Mouse (Mus musculus) small intestine, adult 2 months (tissue): ENCODE data around the gene Runx1.

Experiments used
- CTCF ChIP-seq: fragments of 200-500 bp; IDR thresholded peaks from 2 replicates; pipeline ENCODE4 v1.5.1; 2012; ENCODE audit warnings: low read depth, mild to moderate bottlenecking, control low read depth, inconsistent platforms, low read length, moderate library complexity, mixed read lengths; ENCODE audit not compliant: insufficient replicate concordance, insufficient read length; ENCODE audit errors: extremely low read depth
- POLR2A ChIP-seq: fragments of 200-500 bp; IDR thresholded peaks from 2 replicates; pipeline ENCODE4 v1.6.1; 2012; ENCODE audit warnings: low read depth, mild to moderate bottlenecking, control low read depth, inconsistent platforms, low read length, moderate library complexity

DNA sequence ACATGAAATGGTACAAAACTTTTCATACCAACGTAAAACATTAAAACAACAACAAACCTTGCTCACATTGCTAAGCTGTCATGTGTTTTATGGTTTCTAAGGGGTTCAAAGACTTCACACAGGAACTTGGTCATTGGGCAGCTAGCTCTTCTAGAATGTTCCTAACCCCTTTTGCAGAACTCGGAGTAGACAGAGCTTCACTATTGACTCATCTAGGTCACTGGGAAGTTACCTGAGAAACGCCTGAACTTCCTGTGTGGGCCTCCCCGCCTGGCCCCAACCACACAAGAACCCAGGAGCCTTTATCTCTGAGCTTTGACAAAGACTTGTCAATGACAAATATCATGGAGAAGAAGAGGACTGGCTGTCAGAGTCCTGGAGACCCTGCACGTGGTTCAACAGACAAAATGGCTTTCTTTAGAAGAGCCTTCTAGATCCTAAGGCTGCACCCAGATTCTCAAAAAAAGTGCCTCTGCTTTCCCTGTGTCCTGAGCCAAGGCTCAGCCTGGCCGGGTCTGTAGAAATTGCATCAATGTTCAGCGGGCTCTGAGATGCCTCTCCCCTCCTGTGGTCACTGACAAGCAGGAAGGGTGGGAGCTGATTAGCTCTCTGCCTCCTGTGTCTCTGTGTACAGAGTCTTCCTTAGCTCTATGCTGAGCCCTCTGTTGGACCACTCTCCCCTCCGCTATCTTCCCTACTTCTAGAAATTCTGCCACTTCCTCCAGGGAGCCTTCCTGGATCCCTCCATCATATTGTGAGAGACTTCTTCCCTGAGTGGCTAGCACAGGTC, 7.3 kb downstream of the Runx1 start:
- no peak for TF ChIP-seq CTCF
- no peak for TF ChIP-seq POLR2A
